Mouse (Mus musculus) forebrain, embryonic 14.5 days (tissue): ENCODE data around the gene Sgk1. TPM values are rescaled to one million over a fixed set of nuclear protein-coding genes. Genes with fewer than 3 reads are reported as not detected.

Experiments
- polyA plus RNA-seq: library from polyadenylated mRNA; unstranded; fragments of >200 nt; fragmentation: Nextera tagmentation; extraction: Ambion mirVana; gene quantifications from 2 replicates; pipeline ENCODE4 v1.2.1, GENCODE M21; 2014

The Sgk1 gene
- polyA plus RNA-seq, 1 experiment from 2014 or later = 26.1 TPM

Other genes starting within 250 kb of the Sgk1 start
- not detected in 2 replicates for gene 4930444G20Rik, start 185.9 kb downstream of the Sgk1 start, polyA plus RNA-seq